Mouse (Mus musculus) midbrain, embryonic 15.5 days (tissue): Measurements from ENCODE around the gene Vti1b. TPM values are rescaled to one million over a fixed set of nuclear protein-coding genes. Genes with fewer than 3 reads are reported as not detected.

ENCODE experiments used
- ATAC-seq: fragments of 200-750 bp; cut with Nextera tagmentation; replicated peaks from 2 replicates; pipeline ENCODE4 v1.8.0; 2017; ENCODE audit warnings: moderate TSS enrichment
- H3K27ac ChIP-seq: fragments of 300-500 bp; sonication (generic); 2 replicates; pipeline ENCODE4 v1.5.1; 2015; ENCODE audit warnings: mild to moderate bottlenecking, inconsistent platforms
- H3K27me3 ChIP-seq: fragments of 300-500 bp; sonication (generic); replicated peaks from 2 replicates; pipeline ENCODE4 v1.6.1; 2015; ENCODE audit warnings: inconsistent platforms
- H3K36me3 ChIP-seq: fragments of 300-500 bp; sonication (generic); replicated peaks from 2 replicates; pipeline ENCODE4 v1.6.1; 2015; ENCODE audit warnings: inconsistent platforms
- H3K4me1 ChIP-seq: fragments of 300-500 bp; sonication (generic); 2 replicates; pipeline ENCODE4 v1.6.1; 2015; ENCODE audit warnings: inconsistent platforms
- H3K4me2 ChIP-seq: fragments of 300-500 bp; sonication (generic); 2 replicates; pipeline ENCODE4 v1.6.1; 2015; ENCODE audit warnings: inconsistent platforms, mild to moderate bottlenecking, moderate library complexity
- H3K4me3 ChIP-seq: fragments of 300-500 bp; sonication (generic); 2 replicates; pipeline ENCODE4 v1.5.1; 2015; ENCODE audit warnings: mild to moderate bottlenecking, inconsistent platforms
- H3K9ac ChIP-seq: fragments of 300-500 bp; sonication (generic); 2 replicates; pipeline ENCODE4 v1.6.1; 2015; ENCODE audit warnings: mild to moderate bottlenecking, inconsistent platforms
- H3K9me3 ChIP-seq: fragments of 300-500 bp; sonication (generic); 2 replicates; pipeline ENCODE4 v1.6.1; 2016; ENCODE audit warnings: inconsistent platforms
- WGBS: fragments of 180-500 bp; shearing (Covaris S2); methylation state at CpG from one replicate; pipeline ENCODE4 v1.1.7; 2015; ENCODE audit warnings: mixed read lengths; 5-methylcytosine and 5-hydroxymethylcytosine counted together
- polyA plus RNA-seq: library from polyadenylated mRNA; unstranded; fragments of >200 nt; fragmentation: Nextera tagmentation; extraction: Ambion mirVana; gene quantifications from 2 replicates; pipeline ENCODE4 v1.2.1, GENCODE M21; 2015

Vti1b gene
- polyA plus RNA-seq, 1 experiment from 2014 or later = 223 TPM

DNA sequence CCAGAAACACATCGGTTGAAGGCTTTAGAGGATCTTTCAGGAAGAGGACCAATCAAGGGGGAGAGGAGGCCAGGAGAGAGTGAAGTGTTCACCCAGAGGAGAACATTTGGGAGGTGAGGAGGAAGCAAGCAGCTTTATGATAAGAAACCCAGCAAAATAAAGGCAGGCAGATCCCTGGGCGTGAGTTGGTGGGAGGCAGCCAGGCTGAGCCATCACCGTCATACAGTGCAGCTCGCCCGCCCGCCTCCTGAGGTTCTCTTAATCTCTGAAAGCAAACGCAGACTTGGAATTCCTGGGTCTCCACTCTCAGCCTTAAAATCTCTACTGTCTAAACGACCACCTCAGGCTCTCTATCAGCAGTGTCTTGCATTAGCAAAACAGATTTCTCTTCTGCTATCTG is 37.8 kb downstream of the Vti1b start:
- Histone ChIP-seq H3K27me3 (peaks cover 18% of the 10 kb centered on the region; the same call in 1 of the 2 replicates), H3K27ac (no peak overlapping the region), H3K36me3 (no peaks in the 10 kb centered on the region), H3K9me3 (no peaks in the 10 kb centered on the region), H3K4me3 (no peak overlapping the region), H3K4me1 (peaks cover 19% of the 10 kb centered on the region; the same call in 1 of the 2 replicates), H3K9ac (no peak overlapping the region), H3K4me2 (no peak overlapping the region)
- no peak for ATAC-seq
- 38% methylated on average over 8 of the region's 8 CpGs for WGBS

DNA sequence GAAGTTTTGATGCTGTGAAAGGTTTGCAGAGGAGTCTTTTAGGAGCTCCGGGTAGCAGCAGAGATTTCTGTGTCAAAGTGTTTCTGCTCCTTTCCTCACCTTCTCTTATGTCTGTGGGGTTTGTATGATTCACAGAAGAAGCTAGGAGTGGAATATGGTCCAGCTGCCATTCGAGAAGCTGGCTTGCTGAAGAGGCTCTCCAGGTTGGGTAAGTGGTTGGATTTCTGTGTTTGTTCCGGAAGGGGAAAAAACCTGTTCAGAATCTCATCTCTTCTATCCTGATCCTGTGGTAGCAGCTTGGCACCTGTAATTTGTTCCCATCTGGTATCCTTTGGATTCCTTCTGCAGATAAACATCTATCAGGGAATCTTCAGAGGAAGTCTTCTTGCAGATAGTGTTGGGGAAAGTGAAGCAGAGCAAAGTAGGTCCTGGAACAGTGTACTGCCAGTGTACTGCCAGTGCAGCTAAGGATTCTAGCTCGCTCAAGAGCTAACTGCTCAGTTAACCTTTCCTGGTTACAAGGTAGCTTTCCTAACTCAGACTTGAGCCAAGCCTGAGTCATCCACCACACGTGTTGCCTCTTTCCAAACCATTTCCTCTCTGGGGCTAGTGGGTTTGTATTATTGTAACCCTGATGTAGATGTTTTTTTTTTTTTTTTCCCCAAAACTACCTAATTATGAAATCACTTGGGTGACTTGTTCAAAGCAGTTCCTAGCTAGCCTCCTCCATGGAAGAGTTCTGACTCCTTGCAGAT is 40.6 kb downstream of the Vti1b start:
- Histone ChIP-seq H3K27me3 (peaks cover 18% of the 10 kb centered on the region; the same call in 1 of the 2 replicates), H3K9me3 (no peaks in the 10 kb centered on the region), H3K36me3 (no peaks in the 10 kb centered on the region), H3K4me2 (peak overlapping the region; percentile 82), H3K4me1 (peaks cover 19% of the 10 kb centered on the region; the same call in 1 of the 2 replicates), H3K9ac (peak overlapping the region; percentile 55), H3K4me3 (peak overlapping the region; percentile 63), H3K27ac (peak overlapping the region; percentile 41; the same call in 1 of the 2 replicates)
- WGBS = 31% methylated on average over 5 of the region's 5 CpGs
- no peak for ATAC-seq

DNA sequence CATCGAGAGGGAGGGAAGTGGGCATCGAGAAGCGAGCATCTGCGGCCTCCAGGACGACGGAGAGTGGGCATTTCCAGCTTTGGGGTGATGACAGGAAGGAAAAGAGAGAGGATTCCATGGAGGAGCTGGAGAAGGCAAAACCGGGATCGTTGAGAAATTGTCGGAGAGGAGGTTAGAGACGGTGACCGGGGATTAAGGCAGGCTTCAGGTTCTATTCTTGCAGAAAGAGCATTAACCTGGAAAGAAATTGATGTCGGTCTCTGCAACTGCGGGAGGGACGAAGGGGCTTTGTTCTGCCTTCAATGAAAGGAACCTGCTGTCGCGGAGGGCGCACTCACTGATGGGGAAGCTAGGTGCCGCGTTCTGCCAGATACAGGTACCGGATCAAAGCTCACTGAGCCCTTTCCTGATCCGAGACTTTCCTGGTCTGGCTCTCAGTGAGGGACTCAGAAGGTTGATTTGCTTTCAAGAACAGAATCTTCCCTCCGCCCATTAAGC is 41.2 kb downstream of the Vti1b start:
- H3K27me3 ChIP-seq = peaks cover 18% of the 10 kb centered on the region; the same call in 1 of the 2 replicates
- no peaks in the 10 kb centered on the region for H3K9me3 ChIP-seq
- H3K27ac ChIP-seq = peak overlapping the region; percentile 41
- peaks cover 19% of the 10 kb centered on the region; the same call in 1 of the 2 replicates for H3K4me1 ChIP-seq
- peak; percentile 63; the same call in 1 of the 2 replicates for ATAC-seq
- peak overlapping the region; percentile 63 for H3K4me3 ChIP-seq
- H3K4me2 ChIP-seq = peak overlapping the region; percentile 82
- under 1% methylated on average over 22 of the region's 22 CpGs for WGBS
- H3K9ac ChIP-seq = peak overlapping the region; percentile 55
- H3K36me3 ChIP-seq = no peaks in the 10 kb centered on the region

DNA sequence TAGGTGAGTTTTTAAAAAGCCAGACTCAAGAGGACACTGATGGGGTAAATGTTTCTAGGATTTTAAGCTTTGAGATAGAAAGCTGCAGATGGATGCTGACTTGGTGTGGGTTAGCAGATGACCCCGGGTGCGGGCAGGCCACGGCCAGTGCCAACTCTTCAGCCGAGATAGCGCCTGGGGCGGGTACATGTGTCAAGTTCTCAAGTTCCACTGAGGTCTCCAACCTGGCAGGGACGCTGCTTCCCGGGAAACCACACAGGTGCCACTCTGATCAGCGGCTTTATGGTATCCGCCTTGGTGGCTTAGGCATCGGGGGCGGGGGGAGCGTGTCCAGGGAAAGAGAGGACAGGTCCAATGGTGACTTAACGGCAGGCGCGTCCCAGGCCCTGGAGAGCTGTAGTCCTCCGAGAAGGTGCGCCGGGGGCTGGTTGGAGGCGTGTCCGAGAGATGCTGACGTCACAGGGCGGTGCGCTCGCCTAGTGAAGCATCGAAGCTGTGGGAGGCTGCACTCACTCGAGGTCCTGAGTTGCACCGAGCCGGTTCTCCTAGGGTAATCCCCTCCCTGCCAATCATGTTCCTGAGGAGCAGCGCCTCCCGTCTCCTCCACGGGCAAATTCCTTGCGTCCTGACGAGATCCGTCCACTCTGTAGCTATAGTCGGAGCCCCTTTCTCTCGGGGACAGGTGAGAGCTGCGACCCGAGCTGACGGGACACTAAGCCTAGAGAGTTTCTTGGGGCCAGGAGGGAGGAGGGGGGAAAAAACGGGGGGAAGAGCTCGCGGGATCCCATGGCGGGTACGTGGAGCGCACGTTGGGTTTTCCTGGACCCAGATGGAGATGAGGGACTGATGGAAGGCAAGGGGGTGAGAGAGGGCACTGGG is 41.9 kb downstream of the Vti1b start, which contains the start of gene Arg2:
Gene Arg2, plus strand, starts transcription at position 479 of the 879 bp plus-strand sequence.
- under 1% methylated on average over 47 of the region's 47 CpGs for WGBS
- Histone ChIP-seq H3K36me3 (no peaks in the 10 kb centered on the region), H3K9ac (peak within 1 kb of the TSS; percentile 55), H3K4me2 (peak within 1 kb of the TSS; percentile 82), H3K27ac (peak within 1 kb of the TSS; percentile 41), H3K27me3 (peaks cover 18% of the 10 kb centered on the region; the same call in 1 of the 2 replicates), H3K4me3 (peak within 1 kb of the TSS; percentile 63), H3K9me3 (no peaks in the 10 kb centered on the region), H3K4me1 (peaks cover 19% of the 10 kb centered on the region; the same call in 1 of the 2 replicates)
- ATAC-seq = peak; percentile 98

DNA sequence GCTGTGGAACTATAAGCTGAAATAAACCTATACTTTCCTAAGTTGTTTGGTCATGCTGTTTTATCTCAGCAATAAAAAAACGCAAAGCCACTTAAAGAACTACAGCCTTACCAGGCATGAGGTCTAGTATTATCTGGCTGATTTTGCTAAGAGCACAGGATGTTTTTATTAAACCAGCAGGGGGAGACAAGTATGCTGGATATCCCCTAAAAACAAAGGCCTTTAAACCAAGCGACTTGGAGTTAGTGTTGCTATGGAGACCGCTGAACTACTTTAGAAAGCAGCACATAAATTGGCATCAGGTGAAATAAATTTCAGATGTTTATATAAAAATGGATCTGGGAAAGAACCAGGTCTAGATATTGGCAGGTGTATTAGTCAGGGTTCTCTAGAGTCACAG is 49.6 kb downstream of the Vti1b start:
- no peaks in the 10 kb centered on the region for H3K27me3 ChIP-seq
- 29% methylated on average over 3 of the region's 3 CpGs for WGBS
- peak; percentile 71 for ATAC-seq
- no peaks in the 10 kb centered on the region for H3K4me1 ChIP-seq
- no peak overlapping the region for H3K27ac ChIP-seq
- H3K4me3 ChIP-seq = no peak overlapping the region
- H3K36me3 ChIP-seq = no peaks in the 10 kb centered on the region
- H3K9ac ChIP-seq = no peak overlapping the region
- no peak overlapping the region for H3K4me2 ChIP-seq
- no peaks in the 10 kb centered on the region for H3K9me3 ChIP-seq

DNA sequence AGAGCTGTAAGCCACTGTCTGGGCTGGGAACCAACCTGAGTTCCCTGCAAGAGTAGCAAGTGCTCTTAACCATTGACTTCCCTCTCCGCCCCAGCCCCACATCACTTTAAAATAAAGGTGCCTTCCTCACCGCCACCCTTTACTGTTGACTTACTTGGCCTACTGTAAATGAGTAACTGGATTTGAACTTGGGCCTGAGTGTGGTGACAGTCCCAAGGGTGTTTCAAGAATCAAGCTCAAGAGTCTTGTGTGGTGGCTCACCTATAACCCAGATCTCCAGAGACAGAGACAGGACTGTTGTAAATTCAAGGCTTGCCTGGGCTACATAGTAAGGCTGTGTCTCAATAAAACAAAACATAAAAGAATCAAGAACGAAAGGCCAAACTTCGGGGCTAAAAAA is 53.5 kb downstream of the Vti1b start:
- Histone ChIP-seq H3K4me3 (no peak overlapping the region), H3K9me3 (no peaks in the 10 kb centered on the region), H3K4me1 (no peaks in the 10 kb centered on the region), H3K36me3 (no peaks in the 10 kb centered on the region), H3K27me3 (no peaks in the 10 kb centered on the region), H3K9ac (no peak overlapping the region), H3K4me2 (no peak overlapping the region), H3K27ac (no peak overlapping the region)
- ATAC-seq = no peak
- 90% methylated on average over 4 of the region's 4 CpGs for WGBS

Other genes with a start within 250 kb of the Vti1b start
- gene Tmem229b, start 165.0 kb downstream of the Vti1b start, polyA plus RNA-seq = 82.0 and 82.1 TPM in 2 replicates
- 3.3 and 3.7 TPM in 2 replicates for gene Plekhh1, start 143.5 kb downstream of the Vti1b start, polyA plus RNA-seq
- gene Pigh, start 83.0 kb downstream of the Vti1b start, polyA plus RNA-seq = 21.7 and 22.9 TPM in 2 replicates
- 28.5 and 29.6 TPM in 2 replicates for gene Arg2, start 41.9 kb downstream of the Vti1b start, polyA plus RNA-seq
- gene Rdh11, start 19.6 kb upstream of the Vti1b start, polyA plus RNA-seq = 31.0 and 33.7 TPM in 2 replicates
- 0.93 and 1.2 TPM in 2 replicates for gene Rdh12, start 36.2 kb upstream of the Vti1b start, polyA plus RNA-seq
- gene Zfyve26, start 123.6 kb upstream of the Vti1b start, polyA plus RNA-seq = 9.5 and 12.2 TPM in 2 replicates
- gene Rad51b, start 124.6 kb upstream of the Vti1b start, polyA plus RNA-seq = 1.3 and 1.4 TPM in 2 replicates